Mouse (Mus musculus): Measurements from ENCODE around the gene Nav2.

- TF ChIP-seq JUND (conservative IDR thresholded peaks at IDR 0.05; ENCODE audit: low read depth, low read length) (no peak), USF2 (conservative IDR thresholded peaks at IDR 0.05; ENCODE audit: low read depth, low read length) (no peak), ELF1 (IDR thresholded peaks at IDR 0.05; ENCODE audit: low read depth, low read length) (no peak), MAX (IDR thresholded peaks at IDR 0.05; ENCODE audit: low read length) (no peak), MXI1 (IDR thresholded peaks at IDR 0.05; ENCODE audit: low read depth, low read length) (no peak), EP300 (IDR thresholded peaks at IDR 0.05; ENCODE audit: low read length) (no peak), POLR2A (IDR thresholded peaks at IDR 0.05; ENCODE audit: low read depth, low read length) (no peak), ZNF384 (IDR thresholded peaks at IDR 0.05; ENCODE audit: low read depth, low read length) (no peak), CTCF (conservative IDR thresholded peaks at IDR 0.05 in 1 of 2, IDR thresholded peaks at IDR 0.05 in 1 of 2; ENCODE audit: low read depth in 2 of 2, low read length in 2 of 2) (no peak), POLR2AphosphoS2 (IDR thresholded peaks at IDR 0.05; ENCODE audit: low read depth, low read length) (no peak)
Measured at GRCm38 (mm10) chr7:49631885-49632284, 723.4 kb downstream of the Nav2 start.
